Mouse (Mus musculus) left cerebral cortex, adult 8-10 months (tissue): ENCODE results near the gene Lnx1. TPM values are rescaled to one million over a fixed set of nuclear protein-coding genes. Genes with fewer than 3 reads are reported as not detected.
A peak's percentile ranks its signal among the peaks of the same experiment; 100 is the strongest.

Experiments
- DNase-seq, 2 experiments: peaks; one replicate each; pipeline ENCODE4 v3.0.0; 2022; ENCODE audit warnings: low spot score in 2 of 2
- total RNA-seq, 4 experiments: library from RNA; stranded (reverse); gene quantifications; 2 replicates each; pipeline ENCODE4 v1.2.4; 2022

The Lnx1 gene
- total RNA-seq, 4 experiments from 2014 or later, result 20.0 to 21.9 (median 21.1) TPM

DNA sequence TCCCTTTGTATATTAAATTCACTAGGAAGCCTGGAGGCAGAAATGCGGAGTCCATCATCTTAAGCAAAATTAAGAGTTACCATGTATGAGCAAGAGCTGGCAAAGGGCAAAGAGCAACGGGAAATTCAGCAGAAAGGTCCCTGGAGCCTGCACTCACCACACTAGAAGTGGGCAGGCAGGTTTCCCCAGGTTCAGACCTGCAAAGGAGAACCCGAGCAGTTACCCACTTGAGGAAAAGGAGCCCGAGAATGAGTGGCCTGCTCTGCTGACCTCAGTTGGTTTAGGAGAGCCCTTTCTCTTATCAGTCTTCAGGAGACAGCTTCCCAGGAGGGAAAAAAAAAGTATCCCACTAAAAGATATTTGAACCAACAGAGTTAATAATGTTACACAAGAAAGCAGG, 99.4 kb downstream of the Lnx1 start:
- DNase-seq, result no peak

DNA sequence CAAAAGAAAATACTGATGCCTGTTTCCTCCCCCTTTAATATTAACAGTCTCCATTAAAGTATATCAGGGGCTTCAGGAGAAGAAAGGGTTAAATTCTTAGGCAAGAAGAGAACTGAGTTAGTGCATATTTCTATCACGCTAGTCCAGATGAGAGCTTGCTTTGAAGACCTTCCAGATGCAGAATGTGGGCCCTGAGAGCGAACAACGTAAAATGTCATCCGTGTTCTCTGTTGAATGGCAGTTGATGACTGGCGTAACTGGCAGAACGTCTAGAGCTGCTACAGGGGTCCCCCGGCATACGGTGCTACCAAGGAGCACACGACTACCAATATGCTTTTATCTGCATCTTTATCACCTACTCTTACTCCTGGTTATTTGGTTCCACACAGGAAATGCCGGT, 100.3 kb downstream of the Lnx1 start:
- DNase-seq, result no peak

DNA sequence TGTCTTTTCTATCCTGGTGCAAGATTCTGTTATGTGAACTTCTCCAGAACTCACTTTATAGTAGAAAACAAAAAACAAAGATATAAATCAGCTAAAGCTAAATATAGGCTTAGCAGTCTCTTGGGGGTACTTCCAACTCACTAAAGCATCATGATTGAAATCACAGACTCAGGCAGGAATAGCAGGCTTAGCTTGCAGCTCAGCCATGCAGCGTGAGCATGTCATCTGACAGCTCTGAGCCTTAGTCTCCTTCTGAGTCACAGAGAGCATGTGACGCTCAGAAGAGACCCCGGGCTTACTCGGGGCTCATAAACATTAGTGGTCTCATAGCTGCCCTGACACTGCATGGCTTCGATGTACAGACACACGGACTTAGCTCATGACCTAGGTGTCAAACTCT, 100.7 kb downstream of the Lnx1 start:
- no peak for DNase-seq

DNA sequence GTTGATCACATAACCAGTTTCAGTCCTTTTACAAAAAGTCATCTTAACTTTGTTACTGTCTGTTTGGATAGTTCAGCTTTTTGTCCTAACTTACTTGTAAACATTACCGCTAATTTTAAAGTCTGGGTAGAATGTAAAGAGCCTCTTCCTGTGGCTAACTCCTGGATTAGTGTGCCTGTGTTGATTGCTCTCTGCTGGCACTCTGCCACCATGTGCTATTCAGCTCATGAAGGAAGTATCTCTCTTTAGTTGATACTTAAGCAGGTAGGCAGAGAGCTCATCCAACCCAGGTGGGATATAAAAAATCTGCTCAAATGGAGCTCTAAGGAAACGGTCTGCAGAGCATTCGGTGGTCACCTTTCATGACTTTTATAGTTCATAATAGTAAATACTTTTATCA, 101.5 kb downstream of the Lnx1 start:
- DNase-seq, result no peak

DNA sequence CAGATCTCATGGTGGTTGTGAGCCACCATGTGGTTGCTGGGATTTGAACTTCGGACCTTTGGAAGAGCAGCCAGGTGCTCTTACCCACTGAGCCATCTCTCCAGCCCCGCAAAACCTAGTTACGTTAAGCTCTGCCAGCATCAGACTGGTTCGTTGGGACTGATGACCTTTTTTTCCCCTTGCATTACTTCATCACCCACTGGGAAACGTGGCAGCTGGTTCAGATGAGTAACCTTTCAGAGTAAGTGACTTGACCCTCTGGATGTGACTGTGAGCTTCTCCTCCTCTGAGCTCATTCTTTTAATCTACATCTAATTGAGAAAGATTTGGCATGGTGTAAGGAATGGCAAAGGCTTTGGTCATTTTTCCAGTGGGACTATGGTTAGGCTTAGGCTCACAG, 102.7 kb downstream of the Lnx1 start:
- DNase-seq, result no peak

DNA sequence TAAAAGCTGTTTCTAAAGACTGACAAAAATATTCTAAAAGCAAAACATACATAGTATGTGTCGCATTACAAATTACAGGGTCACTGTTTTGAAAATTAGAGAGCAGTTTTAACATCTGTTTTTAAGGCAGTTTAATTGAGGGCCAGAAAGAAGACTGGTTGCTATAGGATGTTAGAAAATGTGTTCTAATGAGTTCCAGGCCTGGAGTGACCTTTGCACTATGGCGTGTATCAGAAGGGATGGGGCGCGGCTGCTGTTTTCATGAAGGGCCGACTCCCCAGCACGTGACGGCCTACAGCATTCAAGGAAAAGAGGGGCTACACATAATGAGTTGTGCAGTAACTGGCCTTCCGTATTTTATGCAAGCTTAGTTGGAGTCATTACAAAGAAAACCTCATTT, 109.6 kb downstream of the Lnx1 start:
- DNase-seq, result no peak

DNA sequence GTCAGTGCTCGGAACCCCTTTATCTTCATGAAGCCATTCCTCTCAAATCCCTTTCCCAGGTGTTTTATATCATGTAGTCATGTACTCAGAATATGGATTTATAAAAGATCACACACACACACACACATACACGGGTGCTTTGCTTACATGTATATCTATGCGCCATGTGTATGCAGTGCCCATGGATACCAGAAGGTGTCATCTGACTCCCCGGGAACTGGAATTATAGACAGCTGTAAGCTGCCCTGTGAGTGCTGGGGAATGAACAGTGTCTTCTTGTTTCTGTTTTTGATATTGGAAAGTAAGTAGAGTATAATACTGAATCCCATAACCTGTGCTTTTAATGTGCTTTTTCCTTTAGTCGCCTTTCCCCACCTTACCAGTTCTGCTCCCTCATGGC, 111.3 kb downstream of the Lnx1 start:
- DNase-seq, result no peak

DNA sequence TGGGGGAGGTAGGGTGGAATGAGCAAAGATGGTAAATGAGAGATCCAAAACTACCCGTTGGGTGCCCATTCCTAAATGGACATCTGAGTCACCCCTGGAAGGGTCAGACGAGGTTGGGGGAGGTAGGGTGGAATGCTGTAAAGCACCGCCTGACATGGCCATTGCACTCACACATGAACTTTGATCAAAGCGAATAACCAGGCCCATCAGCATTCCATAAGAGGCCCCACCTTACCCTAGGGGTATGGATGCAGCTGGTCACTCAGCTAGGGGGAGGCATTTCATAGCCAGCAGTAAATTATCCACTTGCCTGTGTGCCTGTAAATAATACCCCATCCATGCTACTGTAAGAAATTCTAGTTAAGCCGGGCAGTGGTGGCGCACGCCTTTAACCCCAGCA, 113.6 kb downstream of the Lnx1 start:
- DNase-seq, result no peak

DNA sequence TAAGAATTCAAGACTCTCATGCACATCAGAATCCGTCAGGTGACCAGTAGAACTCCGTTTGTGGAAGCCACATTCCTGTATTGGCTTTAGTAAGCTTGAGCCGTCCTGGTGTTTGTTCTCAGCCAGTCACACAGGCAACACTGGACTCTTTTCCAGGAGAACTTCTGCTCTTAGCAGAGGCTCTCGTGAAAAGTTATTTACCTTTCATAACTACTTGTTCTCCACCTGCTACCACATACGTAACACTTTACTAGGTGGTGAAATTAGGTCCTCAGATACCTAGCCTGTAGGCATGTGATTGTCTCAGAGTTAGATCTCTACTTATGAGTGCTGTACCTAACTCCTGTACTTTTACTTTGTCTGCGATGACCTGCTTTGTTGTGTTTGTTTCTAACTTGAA, 130.9 kb downstream of the Lnx1 start:
- DNase-seq, result no peak

DNA sequence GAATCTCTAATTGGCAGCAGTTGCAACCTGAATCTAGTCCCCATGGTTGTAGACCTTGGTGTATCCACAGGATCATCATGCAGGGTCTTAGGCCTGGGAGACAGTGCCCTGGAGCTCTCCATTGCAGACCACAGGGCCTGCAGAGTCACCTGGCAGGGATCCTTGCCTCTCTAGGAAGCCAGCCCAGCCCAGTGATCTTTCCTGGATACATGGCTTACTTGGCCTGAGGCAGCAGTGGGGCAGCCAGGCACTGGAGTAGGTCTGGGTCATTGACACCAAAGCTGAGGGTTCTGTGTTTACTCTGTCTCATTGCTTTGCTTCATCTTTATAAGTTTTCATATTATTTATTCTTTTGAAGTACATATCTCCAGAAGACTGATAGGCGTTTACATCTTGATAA, 141.6 kb downstream of the Lnx1 start:
- no peak for DNase-seq

DNA sequence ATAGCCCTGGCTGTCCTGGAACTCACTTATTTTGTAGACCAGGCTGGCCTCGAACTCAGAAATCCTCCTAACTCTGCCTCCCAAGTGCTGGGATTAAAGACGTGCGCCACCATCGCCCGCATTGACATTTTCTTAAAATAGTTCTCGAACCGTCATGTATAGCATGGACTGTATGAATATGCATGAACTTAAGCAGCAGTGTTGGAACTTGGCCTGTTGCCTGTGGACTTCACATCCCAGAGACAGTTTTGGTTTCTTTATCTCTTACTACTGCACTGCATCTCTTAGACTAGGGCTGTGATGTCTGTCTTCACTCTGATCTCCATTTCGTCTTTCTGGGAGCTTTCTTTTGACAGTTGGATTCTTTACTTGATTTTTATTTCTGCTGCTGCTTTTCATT, 153.1 kb downstream of the Lnx1 start:
- peak in 1 of 2 experiments; percentile 16 for DNase-seq

DNA sequence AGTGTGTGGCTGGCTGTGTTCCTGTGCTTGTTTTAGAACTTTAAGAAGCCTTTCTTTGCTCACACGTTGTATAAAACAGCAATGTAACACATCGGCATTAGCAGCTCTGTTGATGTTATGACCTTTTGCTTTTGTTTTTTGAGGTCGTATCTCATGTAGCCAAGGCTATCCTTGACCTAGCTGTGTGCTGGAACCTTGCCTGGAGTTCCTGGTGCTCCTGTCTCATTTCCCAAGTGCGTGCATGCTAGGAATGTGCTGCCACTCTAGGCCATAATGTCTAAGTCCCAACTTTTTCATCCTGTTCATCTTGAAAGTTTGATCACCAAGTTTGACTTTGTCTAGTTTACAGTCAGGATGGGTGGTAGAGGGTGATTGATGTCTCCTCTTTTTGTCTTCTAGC, 157.1 kb downstream of the Lnx1 start:
- DNase-seq, result no peak

Other genes starting within 250 kb of the Lnx1 start
- 10 to 100 TPM; 24.3 to 29.5 (median 27.4) TPM for gene Scfd2, start 171.2 kb downstream of the Lnx1 start, total RNA-seq
- gene Fip1l1, start 167.5 kb downstream of the Lnx1 start, total RNA-seq, result 10 to 100 TPM; 60.7 to 70.3 (median 65.0) TPM